Mouse (Mus musculus): ENCODE results near the gene Cxadr. TPM values are rescaled to one million over a fixed set of nuclear protein-coding genes. Genes with fewer than 3 reads are reported as not detected.

Gene Cxadr
- total RNA-seq (2012; rRNA removed) (not detected in 2 replicates), polyA plus RNA-seq (2012; ENCODE audit: insufficient read depth in 1 of 2, insufficient read length in 2 of 2, low read depth in 1 of 2, low replicate concordance in 2 of 2, missing spikeins in 1 of 2) (under 1 TPM in 1 of 2 experiments, not detected in 1; 0.33 TPM)

DNA sequence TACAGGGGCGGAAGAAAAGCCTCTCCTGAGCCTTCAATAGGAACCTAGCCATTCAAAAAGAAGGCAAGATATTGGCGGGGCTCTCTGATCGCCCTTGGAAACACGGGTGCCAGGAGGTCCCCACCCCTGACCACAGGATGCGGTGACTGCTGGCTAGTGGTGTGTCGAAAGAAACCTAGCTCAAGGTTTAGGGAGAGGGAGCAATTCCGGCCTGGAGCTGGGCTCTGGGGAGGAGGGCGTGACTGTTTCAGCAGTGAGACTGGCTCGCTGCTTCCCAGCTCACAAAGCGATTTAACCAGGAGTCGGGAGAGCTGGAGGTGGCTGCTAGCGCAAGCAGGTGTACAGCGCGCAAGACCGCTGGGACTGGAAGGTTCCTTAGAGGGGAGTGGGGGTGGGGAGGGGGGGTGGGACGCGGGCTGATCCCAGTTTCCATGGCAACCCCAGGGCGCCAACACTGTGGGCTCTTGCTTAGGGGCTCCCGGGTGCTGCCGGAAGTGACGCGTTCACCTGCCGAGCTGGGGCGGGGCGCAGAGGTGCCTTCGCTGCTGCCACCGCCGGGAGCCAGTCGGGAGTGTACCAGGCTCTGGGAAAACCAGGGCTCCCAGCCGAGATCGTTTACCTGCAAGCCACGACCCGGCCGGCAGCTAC is at the start of gene Cxadr:
Gene Cxadr, plus strand, starts transcription at position 307 of the 648 bp plus-strand sequence.
- no peak for DNase-seq (ENCODE audit: low read depth, low spot score)
- no peak within 1 kb of the TSS for H3K4me3 ChIP-seq (ENCODE audit: control insufficient read depth in 1 of 2, insufficient read depth in 1 of 2, low read depth in 2 of 2, low read length in 2 of 2)
- TF ChIP-seq MAFK (IDR thresholded peaks at IDR 0.05; ENCODE audit: borderline replicate concordance, low read depth, low read length), result no peak
- TF ChIP-seq JUND (IDR thresholded peaks at IDR 0.05; ENCODE audit: low read depth, low read length), result no peak
- TF ChIP-seq TCF12 (IDR thresholded peaks at IDR 0.05; ENCODE audit: low read depth, low read length), result no peak
- TF ChIP-seq CTCF (IDR thresholded peaks at IDR 0.05 in 2 of 3, conservative IDR thresholded peaks at IDR 0.05 in 1 of 3; ENCODE audit: control insufficient read depth in 1 of 3, insufficient read depth in 1 of 3, low read depth in 2 of 3, low read length in 3 of 3, poor library complexity in 1 of 3, severe bottlenecking in 1 of 3), result no peak
- no peak for TF ChIP-seq MAX (IDR thresholded peaks at IDR 0.05; ENCODE audit: low read length)
- no peak within 1 kb of the TSS for H3K27ac ChIP-seq (ENCODE audit: control insufficient read depth, low read depth, low read length)
- no peaks in the 10 kb centered on the region; the same call in 1 of the 2 replicates for H3K79me2 ChIP-seq (ENCODE audit: control insufficient read depth, insufficient read depth, low read length, poor library complexity)
- H3K27me3 ChIP-seq (ENCODE audit: control insufficient read depth in 1 of 2, insufficient read depth in 2 of 2, low read length in 2 of 2), result no peaks in the 10 kb centered on the region; a peak in 1 of 4 replicates
- no peaks in the 10 kb centered on the region for H3K36me3 ChIP-seq (ENCODE audit: control insufficient read depth in 1 of 2, insufficient read depth in 2 of 2, low read length in 2 of 2)
- no peaks in the 10 kb centered on the region for H3K4me1 ChIP-seq (ENCODE audit: control insufficient read depth in 1 of 2, insufficient read depth in 2 of 2, low read length in 2 of 2)
- no peak within 1 kb of the TSS for H3K9ac ChIP-seq (ENCODE audit: control insufficient read depth, low read depth, low read length, poor library complexity, severe bottlenecking)
- H3K9me3 ChIP-seq (replicated peaks; ENCODE audit: insufficient read depth, low read length), result no peaks in the 10 kb centered on the region

DNA sequence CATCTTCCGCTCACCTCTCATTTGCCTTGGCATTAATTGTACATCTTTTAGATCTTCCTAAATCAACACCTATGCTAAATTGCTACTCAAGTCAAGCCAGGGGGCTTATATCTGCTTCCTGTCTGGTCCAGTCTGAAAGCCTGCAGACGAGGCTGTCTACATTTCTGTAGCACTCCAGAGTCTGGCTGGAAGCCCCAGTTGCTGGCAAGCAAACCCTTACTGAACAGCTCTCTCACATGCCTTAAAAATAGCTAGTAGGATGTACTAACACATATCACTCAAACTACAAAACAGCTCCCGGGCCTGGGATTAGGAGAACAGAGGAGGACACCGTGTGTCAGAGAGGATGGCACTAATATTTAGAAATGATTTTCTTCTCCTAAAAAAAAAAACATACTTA is 42.3 kb upstream of the Cxadr start:
- H3K36me3 ChIP-seq (ENCODE audit: control insufficient read depth in 1 of 2, insufficient read depth in 2 of 2, low read length in 2 of 2), result no peaks in the 10 kb centered on the region
- H3K27ac ChIP-seq (ENCODE audit: control insufficient read depth, low read depth, low read length), result no peak overlapping the region
- H3K79me2 ChIP-seq (ENCODE audit: control insufficient read depth, insufficient read depth, low read length, poor library complexity), result no peaks in the 10 kb centered on the region
- H3K27me3 ChIP-seq (ENCODE audit: control insufficient read depth in 1 of 2, insufficient read depth in 2 of 2, low read length in 2 of 2), result no peaks in the 10 kb centered on the region
- H3K4me1 ChIP-seq (ENCODE audit: control insufficient read depth in 1 of 2, insufficient read depth in 2 of 2, low read length in 2 of 2), result no peaks in the 10 kb centered on the region
- TF ChIP-seq USF2 (IDR thresholded peaks at IDR 0.05; ENCODE audit: borderline replicate concordance in 1 of 2, insufficient read depth in 1 of 2, low read depth in 1 of 2, low read length in 2 of 2) (no peak), MEF2A (IDR thresholded peaks at IDR 0.05; ENCODE audit: extremely low read depth, insufficient replicate concordance, low read depth, low read length, poor library complexity, severe bottlenecking) (no peak), SIN3A (IDR thresholded peaks at IDR 0.05; ENCODE audit: low read length) (no peak), ZKSCAN1 (IDR thresholded peaks at IDR 0.05; ENCODE audit: low read depth, low read length) (no peak), SMC3 (IDR thresholded peaks at IDR 0.05; ENCODE audit: low read depth, low read length) (no peak), TCF12 (IDR thresholded peaks at IDR 0.05; ENCODE audit: low read depth, low read length) (no peak), MYB (IDR thresholded peaks at IDR 0.05; ENCODE audit: low read depth, low read length) (no peak)
- no peak for DNase-seq (ENCODE audit: low read depth, low spot score)
- no peak overlapping the region for H3K4me3 ChIP-seq (ENCODE audit: control insufficient read depth in 1 of 2, insufficient read depth in 1 of 2, low read depth in 2 of 2, low read length in 2 of 2)
- H3K9ac ChIP-seq (ENCODE audit: control insufficient read depth, low read depth, low read length, poor library complexity, severe bottlenecking), result no peak overlapping the region
- no peaks in the 10 kb centered on the region for H3K9me3 ChIP-seq (replicated peaks; ENCODE audit: insufficient read depth, low read length)
